Mouse (Mus musculus): Measurements from ENCODE around the gene Dbnl. TPM values are rescaled to one million over a fixed set of nuclear protein-coding genes. Genes with fewer than 3 reads are reported as not detected.
"Not testable (repeated sequence)": the region's sequence is repeated elsewhere in the genome, so short reads cannot be mapped to it uniquely, and the experiment has no call there.

The Dbnl gene
- polyA plus RNA-seq, 1 experiment from 2014 or later, result 114 TPM

DNA sequence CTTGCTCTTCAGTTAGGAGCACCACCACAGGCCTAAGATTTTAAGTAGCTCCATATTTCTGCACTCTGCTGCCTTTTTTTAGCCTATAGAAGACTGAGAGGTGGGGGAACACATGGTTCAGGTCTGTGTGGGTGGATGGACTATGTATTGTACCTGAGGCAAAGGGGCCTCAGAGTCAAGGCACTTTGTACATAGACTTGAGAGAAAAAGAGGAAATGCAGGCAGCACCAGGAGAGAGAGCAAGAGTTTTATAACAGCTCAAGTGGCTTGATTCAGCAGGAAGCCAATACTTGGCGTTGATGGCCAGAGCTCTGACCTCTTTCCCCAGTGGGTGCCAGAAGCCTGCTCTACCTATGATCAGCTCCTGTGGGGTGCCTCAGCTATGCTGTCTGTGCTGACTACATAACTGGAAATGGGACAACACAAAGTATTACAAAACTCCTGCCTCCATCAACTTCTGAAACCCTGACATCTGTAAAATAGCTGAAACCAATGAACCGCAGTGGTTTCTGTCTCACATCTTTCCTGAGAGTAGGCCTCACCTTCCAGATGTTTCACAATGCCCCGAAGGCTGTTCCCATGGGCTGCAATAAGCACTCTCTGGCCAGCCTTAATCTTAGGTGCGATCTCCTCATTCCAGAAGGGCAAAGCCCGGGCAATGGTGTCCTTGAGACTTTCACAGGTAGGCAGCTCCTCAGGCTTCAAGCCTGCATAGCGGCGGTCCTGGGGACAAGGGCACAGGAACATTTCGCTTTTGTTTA lies 14.3 kb downstream of the Dbnl start:
- peak overlapping the region; percentile 15; the same call in 1 of the 2 replicates for H3K4me3 ChIP-seq (ENCODE audit: low read depth, low read length)
- no peak overlapping the region for H3K27ac ChIP-seq (ENCODE audit: low read depth)
- DNase-seq (peak; percentile 10), ATAC-seq (ENCODE audit: insufficient read depth) (0 out of 2 replicates have a peak, but pooled peaks have one; percentile 4)
- H3K27me3 ChIP-seq (ENCODE audit: insufficient read depth, low read length), result no peaks in the 10 kb centered on the region
- whole genome bisulfite sequencing, result 68% methylated on average over 8 of the region's 8 CpGs
- peak overlapping the region; percentile 10; the same call in 1 of the 2 replicates for H3K4me2 ChIP-seq
- peaks cover 36% of the 10 kb centered on the region for H3K36me3 ChIP-seq (ENCODE audit: insufficient read depth)
- peak overlapping the region; percentile 9; the same call in 1 of the 2 replicates for H3K9ac ChIP-seq
- H3K9me3 ChIP-seq (ENCODE audit: low read depth, low read length), result no peaks in the 10 kb centered on the region
- no peak for TF ChIP-seq CTCF (IDR thresholded peaks at IDR 0.05; ENCODE audit: low read depth)
- peaks cover 7% of the 10 kb centered on the region; the same call in 1 of the 2 replicates for H3K4me1 ChIP-seq (ENCODE audit: insufficient read depth)

GRCm38 (mm10) chr11:5803551-5803981 lies 15.3 kb downstream of the Dbnl start, which contains the start of gene Pgam2:
Pgam2 (minus strand) TSS chr11:5803733.
- 44% methylated on average over 8 of the region's 8 CpGs for WGBS
- Histone ChIP-seq H3K27me3 (ENCODE audit: insufficient read depth, low read length) (no peaks in the 10 kb centered on the region), H3K36me3 (ENCODE audit: insufficient read depth) (peaks cover 28% of the 10 kb centered on the region), H3K4me2 (peak within 1 kb of the TSS; percentile 10; the same call in 1 of the 2 replicates), H3K4me1 (ENCODE audit: insufficient read depth) (peaks cover 7% of the 10 kb centered on the region; the same call in 1 of the 2 replicates), H3K4me3 (ENCODE audit: low read depth, low read length) (peak within 1 kb of the TSS; percentile 15; the same call in 1 of the 2 replicates), H3K9ac (peak within 1 kb of the TSS; percentile 9; the same call in 1 of the 2 replicates), H3K27ac (ENCODE audit: low read depth) (no peak within 1 kb of the TSS), H3K9me3 (ENCODE audit: low read depth, low read length) (no peaks in the 10 kb centered on the region)
- 0 out of 2 replicates have a peak, but pooled peaks have one; percentile 9 for ATAC-seq (ENCODE audit: insufficient read depth)
- DNase-seq, result peak; percentile 7
- no peak for TF ChIP-seq CTCF (IDR thresholded peaks at IDR 0.05; ENCODE audit: low read depth)

- no peak overlapping the region for H3K4me3 ChIP-seq (ENCODE audit: low read depth, low read length)
- peaks cover 22% of the 10 kb centered on the region for H3K36me3 ChIP-seq (ENCODE audit: insufficient read depth)
- peaks cover 7% of the 10 kb centered on the region; the same call in 1 of the 2 replicates for H3K4me1 ChIP-seq (ENCODE audit: insufficient read depth)
- DNase-seq (no peak), ATAC-seq (ENCODE audit: insufficient read depth) (no peak)
- TF ChIP-seq CTCF (IDR thresholded peaks at IDR 0.05; ENCODE audit: low read depth), result no peak
- no peaks in the 10 kb centered on the region for H3K27me3 ChIP-seq (ENCODE audit: insufficient read depth, low read length)
- WGBS, result 60% methylated on average over 5 of the region's 5 CpGs
- no peak overlapping the region for H3K9ac ChIP-seq
- H3K4me2 ChIP-seq, result no peak overlapping the region
- no peak overlapping the region for H3K27ac ChIP-seq (ENCODE audit: low read depth)
- H3K9me3 ChIP-seq (ENCODE audit: low read depth, low read length), result no peaks in the 10 kb centered on the region
These were observed 15.9 kb downstream of the Dbnl start for GRCm38 (mm10) chr11:5804174-5804573.

DNA sequence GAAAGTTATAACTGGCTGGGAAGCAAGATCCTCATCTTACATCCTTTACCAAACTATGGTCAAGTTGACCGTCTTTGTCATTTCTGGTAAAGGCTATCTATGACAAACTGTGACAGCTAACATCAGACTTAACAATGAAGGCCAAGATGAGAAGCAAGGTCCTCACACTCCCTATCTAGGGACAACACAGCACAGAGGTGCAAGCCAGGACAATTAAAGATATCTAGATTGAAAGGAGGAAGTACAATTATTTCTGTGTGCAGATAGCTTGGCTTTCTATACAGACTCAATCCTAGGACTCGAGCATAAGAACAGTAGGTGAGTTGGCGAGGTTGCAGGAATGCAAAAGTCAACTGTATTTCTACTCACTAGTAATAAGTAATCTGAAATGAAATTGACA lies 17.4 kb downstream of the Dbnl start:
- Histone ChIP-seq H3K9me3 (ENCODE audit: low read depth, low read length) (no peaks in the 10 kb centered on the region), H3K27ac (ENCODE audit: low read depth) (no peak overlapping the region), H3K4me2 (no peak overlapping the region), H3K27me3 (ENCODE audit: insufficient read depth, low read length) (no peaks in the 10 kb centered on the region), H3K4me3 (ENCODE audit: low read depth, low read length) (no peak overlapping the region), H3K9ac (no peak overlapping the region), H3K4me1 (ENCODE audit: insufficient read depth) (peaks cover 7% of the 10 kb centered on the region; the same call in 1 of the 2 replicates), H3K36me3 (ENCODE audit: insufficient read depth) (peaks cover 6% of the 10 kb centered on the region)
- ATAC-seq (ENCODE audit: insufficient read depth), result no peak
- WGBS, result 84% methylated on average over 3 of the region's 3 CpGs
- DNase-seq, result no peak
- TF ChIP-seq CTCF (IDR thresholded peaks at IDR 0.05; ENCODE audit: low read depth), result no peak

- no peak overlapping the region for H3K4me2 ChIP-seq
- no peaks in the 10 kb centered on the region for H3K27me3 ChIP-seq (ENCODE audit: insufficient read depth, low read length)
- WGBS, result 83% methylated on average over 9 of the region's 9 CpGs
- DNase-seq (no peak), ATAC-seq (ENCODE audit: insufficient read depth) (no peak)
- H3K4me1 ChIP-seq (ENCODE audit: insufficient read depth), result peaks cover 7% of the 10 kb centered on the region; the same call in 1 of the 2 replicates
- no peaks in the 10 kb centered on the region for H3K36me3 ChIP-seq (ENCODE audit: insufficient read depth)
- no peaks in the 10 kb centered on the region for H3K9me3 ChIP-seq (ENCODE audit: low read depth, low read length)
- H3K27ac ChIP-seq (ENCODE audit: low read depth), result no peak overlapping the region
- H3K9ac ChIP-seq, result no peak overlapping the region
- no peak for TF ChIP-seq CTCF (IDR thresholded peaks at IDR 0.05; ENCODE audit: low read depth)
- no peak overlapping the region for H3K4me3 ChIP-seq (ENCODE audit: low read depth, low read length)
These were observed 19.7 kb downstream of the Dbnl start for GRCm38 (mm10) chr11:5807956-5808355.

- ATAC-seq (ENCODE audit: insufficient read depth); H3K36me3 ChIP-seq (ENCODE audit: insufficient read depth); H3K9me3 ChIP-seq (ENCODE audit: low read depth, low read length); H3K4me1 ChIP-seq (ENCODE audit: insufficient read depth); H3K27ac ChIP-seq (ENCODE audit: low read depth); H3K9ac ChIP-seq; H3K4me2 ChIP-seq; H3K4me3 ChIP-seq (ENCODE audit: low read depth, low read length); H3K27me3 ChIP-seq (ENCODE audit: insufficient read depth, low read length); DNase-seq: not testable (repeated sequence)
- 92% methylated on average over 4 of the region's 4 CpGs for WGBS
These were observed 21.2 kb downstream of the Dbnl start for GRCm38 (mm10) chr11:5809487-5809886.

DNA sequence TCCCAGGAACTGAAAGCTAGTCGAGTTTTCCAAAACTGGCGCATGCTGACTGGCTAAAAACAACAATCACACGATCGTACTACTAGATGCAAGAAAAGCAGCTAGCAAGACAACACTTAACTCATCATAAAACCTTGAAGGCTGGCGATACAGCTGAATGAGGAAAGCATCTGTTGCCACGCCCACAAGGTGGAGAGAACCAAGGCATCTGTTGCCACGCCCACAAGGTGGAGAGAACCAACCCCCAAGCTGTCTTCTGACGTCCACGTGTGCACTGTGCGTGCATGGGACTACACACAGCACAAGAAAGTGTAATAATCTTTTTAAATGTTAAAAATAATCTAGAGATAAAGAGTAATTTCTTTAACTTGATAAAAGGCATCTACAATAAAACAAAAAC lies 25.1 kb downstream of the Dbnl start:
- Histone ChIP-seq H3K4me2 (no peak overlapping the region), H3K4me1 (ENCODE audit: insufficient read depth) (no peaks in the 10 kb centered on the region), H3K27me3 (ENCODE audit: insufficient read depth, low read length) (no peaks in the 10 kb centered on the region), H3K27ac (ENCODE audit: low read depth) (no peak overlapping the region), H3K36me3 (ENCODE audit: insufficient read depth) (no peaks in the 10 kb centered on the region), H3K4me3 (ENCODE audit: low read depth, low read length) (no peak overlapping the region), H3K9me3 (ENCODE audit: low read depth, low read length) (no peaks in the 10 kb centered on the region), H3K9ac (no peak overlapping the region)
- TF ChIP-seq CTCF (IDR thresholded peaks at IDR 0.05; ENCODE audit: low read depth), result no peak
- ATAC-seq (ENCODE audit: insufficient read depth) (no peak), DNase-seq (no peak)
- 73% methylated on average over 10 of the region's 10 CpGs for WGBS
